Mouse (Mus musculus) kidney, postnatal 10 days (tissue): Measurements from ENCODE around the gene Gorasp1.

Source experiments
- DNase-seq: peaks from one replicate; pipeline ENCODE4 v3.0.0; 2021; ENCODE audit warnings: mixed read lengths

The Gorasp1 gene

DNA sequence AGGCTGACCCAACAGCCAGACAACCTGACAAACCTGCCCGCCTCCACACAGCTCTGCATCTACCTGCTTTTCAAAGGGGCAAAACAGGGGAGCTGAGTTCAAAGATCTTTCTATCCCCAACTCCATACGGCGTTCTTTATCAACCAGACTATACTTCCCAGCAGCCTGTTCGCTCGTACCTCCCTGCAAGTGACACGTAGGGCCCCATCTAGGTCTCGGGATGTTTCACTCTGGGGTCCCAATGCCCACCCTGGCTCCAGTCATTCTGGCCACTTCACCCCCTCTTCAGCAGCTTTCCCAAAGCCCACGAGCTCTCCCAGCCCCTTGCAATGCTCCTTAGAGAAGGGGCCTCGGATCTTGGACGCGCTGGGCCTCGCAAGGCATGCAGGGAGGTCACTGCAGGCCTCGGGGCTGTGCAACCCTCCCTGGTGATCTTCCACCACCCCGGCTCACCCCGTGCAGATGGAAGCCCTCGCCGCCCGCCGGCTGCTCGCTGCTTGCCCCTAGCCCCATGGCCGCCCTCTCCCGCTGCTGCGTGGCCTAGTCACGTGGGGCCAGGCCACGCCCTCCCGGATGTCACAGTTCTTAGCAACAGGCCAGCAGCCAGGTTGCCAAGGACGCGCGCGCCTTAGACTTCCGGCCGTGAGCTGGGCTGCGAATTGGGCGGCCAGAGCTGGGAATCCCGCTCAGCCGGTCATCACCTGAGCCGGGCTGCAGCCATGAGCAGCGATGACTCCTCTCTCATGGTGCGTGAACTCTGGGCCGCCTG is at the start of gene Gorasp1, which contains the start of gene Ttc21a:
Gene Gorasp1 (minus strand): TSS at position 561 of the 769 bp plus-strand sequence.
Gene Ttc21a (plus strand): TSS at position 602 of the 769 bp plus-strand sequence.
- DNase-seq = peak; percentile 98

DNA sequence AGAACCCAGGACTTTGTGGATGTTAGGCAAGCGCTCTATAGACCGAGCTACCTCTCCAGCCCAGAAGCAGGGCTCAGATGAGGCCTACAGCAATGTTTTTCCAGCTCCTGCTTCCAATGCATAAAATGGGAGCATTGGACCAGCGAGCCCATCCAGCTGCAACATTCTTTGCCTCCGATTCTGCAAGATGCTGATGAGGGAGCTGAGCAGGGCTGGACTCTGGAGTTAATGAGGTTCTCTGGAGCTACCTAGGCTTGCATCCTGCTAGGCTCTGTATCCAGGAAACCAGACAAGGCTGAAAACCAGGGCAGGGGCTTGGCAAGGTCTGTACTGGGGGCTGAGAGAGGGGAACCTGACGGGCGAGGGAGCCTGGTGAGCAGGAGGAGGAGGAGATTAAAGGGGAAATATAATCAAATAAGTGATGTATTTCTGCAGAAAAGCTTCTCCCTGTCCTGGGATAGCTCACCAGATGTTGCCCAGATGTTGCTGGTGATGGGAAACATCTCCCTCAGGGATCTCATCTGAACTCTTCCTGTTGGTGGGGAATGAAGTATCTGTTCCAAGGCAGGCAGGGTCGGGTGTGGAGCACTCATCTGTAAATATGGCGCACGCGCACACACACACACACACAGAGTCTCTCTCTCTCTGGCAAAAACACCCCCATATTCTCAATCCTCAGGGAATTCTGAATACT is 48.7 kb upstream of the Gorasp1 start:
- no peak for DNase-seq

DNA sequence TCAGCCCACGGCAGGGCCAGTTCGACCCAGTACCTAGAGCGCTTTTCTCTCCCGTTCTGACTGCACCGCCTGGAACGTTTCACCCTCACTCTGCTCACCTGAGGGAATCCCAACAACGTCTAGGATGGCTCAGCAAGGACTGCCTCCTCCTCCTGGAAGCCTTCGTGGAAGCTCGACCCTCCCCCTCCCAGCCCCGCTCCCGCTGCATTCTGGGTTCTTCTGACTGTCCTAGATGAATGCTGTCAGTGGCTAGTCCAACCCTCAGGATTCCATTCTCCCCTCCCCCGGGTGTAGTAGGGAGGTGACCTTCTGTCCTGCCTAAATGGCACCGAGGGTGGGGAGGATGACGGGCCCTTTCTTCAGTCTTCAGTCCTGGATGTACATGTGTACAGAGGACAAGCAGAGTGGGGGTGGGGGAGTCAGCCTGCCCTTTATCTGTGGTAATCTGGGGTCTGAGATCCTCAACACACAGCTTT is 47.2 kb upstream of the Gorasp1 start, which contains the start of gene Csrnp1:
Gene Csrnp1 (minus strand): TSS at position 123 of the 476 bp plus-strand sequence.
- DNase-seq = peak; percentile 59

DNA sequence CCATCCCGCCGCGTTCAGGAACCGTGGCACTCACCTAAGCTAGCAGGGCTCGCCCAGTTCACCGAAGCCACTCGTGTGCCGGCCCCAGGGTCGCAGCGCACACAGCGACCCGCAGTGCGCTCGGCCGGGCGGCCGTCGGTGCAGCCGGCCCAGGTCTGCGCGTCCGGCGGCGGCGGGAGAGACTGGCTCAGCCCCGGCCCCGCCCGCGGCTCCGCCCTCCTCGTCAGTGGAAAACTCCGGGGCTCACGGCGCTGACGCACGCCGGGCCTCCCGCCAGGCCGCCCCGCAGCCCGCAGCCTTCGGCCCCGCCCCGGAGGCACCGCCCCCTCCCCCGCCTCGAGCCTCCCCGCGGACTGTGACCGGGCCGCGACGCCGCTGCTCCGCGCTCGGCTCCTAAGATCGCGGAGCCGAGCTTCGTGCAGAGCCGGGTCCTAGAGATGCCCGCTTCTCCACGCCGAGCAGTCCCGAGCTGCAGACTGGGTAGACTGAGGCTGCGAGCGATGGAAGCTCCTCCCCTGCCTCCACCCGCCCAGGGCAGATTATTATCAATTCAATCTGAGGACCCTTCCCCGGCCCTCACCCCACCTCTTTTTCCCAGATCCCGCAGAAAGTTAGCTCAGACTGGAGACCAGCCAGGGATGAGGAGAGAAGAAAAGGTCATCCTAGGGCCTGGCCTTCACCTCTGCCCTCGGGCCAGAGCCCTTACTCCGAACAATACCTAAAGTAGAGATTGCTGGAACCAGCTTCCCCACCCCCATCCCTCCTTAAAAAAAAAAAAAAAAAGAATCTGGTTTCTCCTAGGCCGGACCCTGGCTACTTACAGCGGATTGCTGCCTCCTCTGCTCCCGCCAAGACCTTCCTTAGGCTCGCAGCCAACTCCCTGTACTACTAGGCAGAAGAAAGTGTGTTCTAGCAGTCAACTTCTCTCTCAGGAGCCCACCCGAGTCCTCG is 46.5 kb upstream of the Gorasp1 start:
- peak; percentile 97 for DNase-seq

DNA sequence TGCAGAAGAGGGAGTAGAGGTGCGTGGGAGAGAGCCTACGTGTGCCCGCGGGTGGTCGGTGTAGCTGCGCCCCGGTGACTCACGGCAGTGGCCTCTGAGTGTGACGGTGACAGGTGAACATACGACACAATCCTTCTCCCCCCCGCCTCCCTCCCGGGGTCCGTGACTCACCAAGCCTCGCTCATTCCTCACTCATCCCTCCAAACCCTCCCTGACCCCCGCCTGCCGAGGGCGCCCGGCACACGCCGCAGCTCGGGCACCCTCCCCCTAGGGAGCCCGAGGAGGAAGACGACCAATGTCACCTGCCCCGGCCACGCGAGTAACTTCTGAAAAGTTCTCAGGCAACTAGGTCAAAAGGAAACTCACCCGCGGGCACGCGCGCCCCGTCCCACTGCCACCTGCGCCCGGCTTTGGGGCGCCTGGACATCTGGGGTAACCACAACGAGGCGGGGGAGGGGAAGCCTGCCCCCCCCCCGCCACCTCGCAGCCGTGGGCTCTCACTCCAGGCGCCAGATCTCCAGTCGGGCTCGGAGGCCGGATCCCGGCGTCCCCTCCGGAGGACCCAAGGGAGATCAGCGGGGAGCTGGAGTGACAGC is 45.7 kb upstream of the Gorasp1 start:
- peak; percentile 63 for DNase-seq

DNA sequence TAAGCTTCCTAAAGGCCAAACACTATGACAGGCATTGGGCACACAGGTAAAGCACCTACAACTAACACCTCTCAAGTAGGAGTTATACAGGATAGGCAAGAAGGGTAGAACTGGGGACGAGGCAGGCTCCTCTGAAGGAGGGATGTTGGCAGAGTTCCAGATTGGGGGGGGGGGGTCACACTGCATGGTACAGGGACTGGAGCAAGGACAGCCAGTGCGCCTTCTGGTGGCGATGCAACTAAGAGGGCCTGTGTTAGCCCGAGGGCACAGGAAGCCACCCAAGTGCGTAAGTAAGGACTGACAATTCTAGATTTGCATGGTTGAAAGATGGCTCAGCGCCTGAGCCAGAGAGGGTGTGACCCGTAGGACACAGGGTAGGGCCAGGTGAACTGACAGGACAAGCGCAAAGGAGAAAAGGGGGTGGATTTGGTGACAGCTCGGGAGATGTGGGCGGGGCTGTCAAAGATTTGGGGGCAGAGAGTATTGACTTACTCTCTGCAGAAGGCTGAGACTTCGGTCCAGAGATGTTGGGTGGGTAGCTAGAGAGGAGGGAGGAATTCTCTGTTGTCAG is 45.0 kb upstream of the Gorasp1 start:
- peak; percentile 79 for DNase-seq

DNA sequence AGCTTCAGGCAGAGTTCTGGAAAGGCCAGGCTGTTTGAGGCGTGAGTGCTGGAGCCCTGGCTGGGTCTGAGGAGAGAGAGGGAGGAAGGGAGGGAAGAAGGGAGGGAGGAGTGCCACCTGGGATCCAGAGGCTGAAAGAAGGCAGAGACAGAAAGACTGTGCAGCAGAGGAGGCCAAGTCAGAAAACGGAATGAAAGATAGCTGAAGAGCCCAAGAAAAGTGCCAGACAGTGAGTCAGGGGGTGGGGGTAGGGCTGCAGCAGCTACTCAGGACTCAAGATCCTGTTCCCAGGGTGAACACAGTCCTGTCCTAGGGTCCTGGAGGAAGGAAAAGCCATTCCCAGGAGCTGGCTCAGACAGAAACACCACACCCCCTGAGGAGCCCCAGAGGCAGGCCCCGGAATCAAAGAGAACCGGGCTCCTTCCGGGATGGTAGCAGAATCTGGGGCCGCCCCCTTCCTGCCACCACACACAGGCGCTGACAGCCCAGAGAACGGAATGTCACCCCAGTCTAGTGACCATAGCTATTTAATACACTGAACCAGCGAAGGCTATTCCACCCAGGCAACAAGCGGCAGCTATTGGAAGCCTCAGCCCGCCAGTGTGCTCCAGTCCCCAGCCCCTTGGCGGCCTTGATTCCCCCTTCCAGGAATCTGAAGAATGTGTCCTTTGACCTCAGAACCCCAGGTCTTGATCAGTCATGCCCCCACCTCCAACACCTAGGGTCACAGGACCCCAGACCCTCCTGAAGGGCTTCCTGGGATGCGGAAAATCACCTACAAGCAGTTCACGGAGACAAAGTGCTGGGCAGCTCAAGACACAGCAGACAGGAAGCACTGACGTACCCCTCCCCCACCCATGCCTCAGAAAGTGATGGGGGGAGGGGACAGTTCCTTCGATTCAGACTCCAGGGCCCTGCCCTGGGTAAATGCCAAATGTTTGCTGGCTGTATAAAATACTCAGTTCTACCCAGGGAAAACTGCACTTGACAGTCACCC is 44.1 kb upstream of the Gorasp1 start:
- DNase-seq = peak; percentile 87

DNA sequence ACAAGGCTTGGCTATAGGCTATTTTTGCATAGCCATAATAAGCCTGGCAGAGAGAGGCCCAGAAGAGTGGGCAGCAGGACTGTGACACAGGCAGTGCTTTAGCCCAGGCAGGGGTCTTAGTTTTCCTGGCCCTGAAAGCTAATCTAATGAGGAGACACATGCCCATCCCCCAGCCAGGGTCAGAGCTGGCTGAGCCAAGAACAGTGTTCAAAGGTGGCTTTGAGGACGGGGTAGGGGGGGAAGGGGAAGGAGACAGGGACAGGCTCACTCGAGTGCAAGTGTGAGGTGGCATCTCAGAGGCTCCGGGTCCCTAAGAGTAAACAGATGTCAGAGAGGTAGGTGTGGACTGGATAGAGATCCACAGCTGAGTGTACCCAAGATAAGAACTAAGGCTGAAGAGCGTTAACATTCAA is 43.4 kb upstream of the Gorasp1 start:
- peak; percentile 72 for DNase-seq

DNA sequence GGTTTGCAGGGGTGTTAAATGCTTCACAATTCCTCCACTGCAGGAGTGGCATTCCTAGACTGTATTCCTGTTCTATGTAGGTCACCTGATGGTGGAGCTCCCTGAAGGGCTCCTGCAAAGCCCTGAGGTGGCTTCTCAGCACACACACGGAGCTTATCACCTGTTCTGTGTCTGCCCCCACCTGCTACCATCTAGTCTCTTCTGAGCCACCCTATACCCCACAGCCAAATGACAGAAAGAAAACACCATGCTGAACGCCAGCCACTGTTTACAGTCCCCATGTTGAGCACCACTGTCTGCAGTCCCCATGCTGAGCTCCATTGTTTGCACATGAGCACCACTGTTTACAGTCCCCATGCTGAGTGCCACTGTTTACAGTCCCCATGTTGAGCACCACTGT is 42.4 kb upstream of the Gorasp1 start:
- DNase-seq = no peak

DNA sequence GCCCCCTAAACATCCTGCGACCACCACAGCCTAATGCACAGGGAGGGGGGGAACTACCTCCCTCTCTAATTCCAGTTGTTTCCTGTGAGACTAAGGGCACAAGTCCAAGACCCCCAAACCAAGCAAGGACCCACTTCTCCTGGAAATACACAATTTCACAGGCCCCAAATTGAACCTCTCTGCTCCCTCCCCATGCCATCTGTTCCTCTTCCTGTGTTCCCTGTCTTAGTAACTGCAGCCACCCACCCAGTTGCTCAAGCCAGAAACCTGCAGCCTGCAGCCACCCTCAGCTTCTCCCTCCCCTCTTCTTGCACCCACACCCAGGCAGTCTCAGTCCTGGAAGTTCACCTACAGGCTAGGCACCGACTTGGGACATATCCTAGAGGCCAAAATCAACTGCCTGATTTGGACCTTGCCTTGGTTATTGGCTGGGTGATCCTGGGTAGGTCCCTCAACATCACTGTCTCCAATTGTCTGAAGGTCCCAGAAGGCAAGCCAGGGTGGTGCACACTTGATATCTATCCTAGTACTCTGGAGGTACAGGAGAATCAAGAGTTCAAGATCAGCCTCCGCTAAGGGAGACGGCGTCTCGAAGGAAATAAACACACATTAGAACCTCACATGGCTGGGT is 41.6 kb upstream of the Gorasp1 start:
- DNase-seq = no peak

DNA sequence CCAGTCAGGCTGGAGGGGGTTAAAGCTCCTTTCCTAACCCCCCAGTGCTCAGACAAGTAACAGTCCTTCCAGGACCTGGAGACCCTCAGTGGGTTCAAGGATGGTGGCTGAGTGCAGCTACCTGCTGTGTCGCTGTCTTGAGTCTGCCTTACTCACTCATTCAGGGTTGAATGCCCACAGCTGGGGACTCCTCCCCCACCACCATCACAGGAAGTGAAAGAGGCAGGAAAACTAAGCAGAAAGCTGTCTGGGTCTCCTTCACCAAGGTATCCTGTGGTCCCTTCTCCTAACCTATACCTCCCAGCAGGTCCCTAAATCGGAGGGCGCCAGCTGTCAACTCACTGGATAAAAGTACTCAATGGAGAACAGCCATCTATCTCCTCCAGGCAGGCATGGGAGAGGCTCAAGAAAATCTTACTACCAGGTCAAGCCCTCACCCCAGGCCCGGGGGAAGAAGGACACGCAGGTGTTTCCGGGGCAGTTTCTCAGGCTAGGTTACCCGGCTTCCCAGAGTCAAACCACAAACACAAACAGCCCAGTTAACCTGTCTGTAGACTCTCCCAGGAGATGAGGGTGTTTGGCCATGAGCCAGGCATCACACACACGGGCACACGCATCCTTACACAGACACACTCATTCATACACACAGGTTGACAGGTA is 40.9 kb upstream of the Gorasp1 start:
- DNase-seq = no peak

DNA sequence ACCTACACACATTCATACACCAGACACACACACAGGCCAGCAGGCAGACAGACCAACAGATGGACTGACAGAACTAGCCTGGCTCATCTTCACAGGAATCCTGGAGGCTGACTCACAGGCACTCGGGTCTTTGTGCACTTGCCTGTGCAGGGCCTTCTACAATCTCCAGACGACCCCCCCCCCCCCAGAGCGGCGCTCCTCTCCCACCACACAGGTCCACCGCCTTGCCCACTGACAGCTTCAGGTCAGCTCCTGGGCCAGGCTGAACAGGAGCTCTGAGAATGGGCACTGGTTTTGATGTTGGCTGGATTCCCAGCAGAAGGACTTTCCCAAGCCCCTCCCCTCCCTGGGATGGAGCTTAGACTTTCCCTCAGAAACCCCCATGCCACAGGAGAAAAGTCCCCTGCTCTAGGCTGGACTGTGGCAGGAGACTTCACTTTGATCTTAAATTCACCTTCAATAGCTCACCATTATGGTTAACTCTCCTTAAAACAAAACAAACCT is 40.2 kb upstream of the Gorasp1 start:
- DNase-seq = peak; percentile 60

DNA sequence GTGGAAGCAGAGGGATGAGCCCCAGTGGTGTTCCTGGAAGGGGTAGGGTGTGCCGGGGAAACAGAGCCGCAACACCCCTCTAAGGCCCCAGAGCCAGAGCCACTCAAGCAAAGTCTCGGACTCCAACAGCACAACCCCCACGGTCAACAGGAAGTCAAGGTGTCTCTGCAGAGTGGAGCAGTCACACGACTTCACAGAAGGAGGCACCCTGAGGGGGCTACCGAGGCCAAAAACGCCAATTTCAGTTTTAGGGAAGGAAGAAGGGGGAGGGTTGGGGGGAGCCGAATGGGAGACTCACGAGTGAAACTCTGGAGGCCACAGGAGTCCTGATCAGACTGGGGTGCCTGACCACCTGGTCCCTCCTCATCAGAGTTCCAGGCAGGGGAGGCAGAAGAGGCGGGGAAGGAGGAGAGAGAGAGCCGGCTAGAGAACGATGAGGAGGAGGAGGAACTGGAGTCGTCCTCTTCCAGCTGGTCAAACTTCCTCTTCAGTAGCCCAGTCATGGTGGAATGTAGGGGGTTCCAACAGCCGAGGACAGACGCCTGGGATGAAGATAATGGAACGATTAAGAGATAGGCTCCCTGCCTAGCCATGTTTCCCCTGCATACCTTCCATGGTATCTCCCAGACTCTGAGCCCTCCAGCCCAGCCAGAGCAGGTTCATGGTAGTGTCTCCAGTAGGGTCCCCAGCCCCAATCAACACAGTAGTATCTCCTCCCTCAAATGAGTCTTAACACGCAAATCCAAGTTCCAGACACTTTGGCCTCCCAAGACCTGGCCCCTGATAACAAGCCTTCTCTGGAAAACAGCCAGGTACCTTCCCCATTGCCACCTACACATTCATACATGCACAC is 39.6 kb upstream of the Gorasp1 start:
- no peak for DNase-seq

DNA sequence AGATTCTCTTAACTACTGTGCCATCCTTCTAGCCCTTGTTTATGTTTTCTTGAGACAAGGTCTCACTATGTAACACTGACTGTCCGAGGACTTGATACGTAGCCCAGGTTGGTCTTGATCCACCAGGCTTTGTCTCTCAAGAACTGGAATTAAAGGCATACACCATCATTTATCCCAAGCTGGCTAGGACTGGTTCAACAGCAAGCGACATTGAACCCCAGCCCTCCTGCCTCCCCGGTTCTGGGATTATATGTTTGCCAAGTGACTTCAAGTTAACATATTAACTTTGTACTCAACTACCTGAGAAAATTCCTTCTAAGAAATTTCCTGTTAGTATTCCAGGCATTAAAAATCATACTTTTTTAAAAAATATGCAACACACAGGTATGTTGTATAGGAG is 37.9 kb upstream of the Gorasp1 start:
- no peak for DNase-seq

DNA sequence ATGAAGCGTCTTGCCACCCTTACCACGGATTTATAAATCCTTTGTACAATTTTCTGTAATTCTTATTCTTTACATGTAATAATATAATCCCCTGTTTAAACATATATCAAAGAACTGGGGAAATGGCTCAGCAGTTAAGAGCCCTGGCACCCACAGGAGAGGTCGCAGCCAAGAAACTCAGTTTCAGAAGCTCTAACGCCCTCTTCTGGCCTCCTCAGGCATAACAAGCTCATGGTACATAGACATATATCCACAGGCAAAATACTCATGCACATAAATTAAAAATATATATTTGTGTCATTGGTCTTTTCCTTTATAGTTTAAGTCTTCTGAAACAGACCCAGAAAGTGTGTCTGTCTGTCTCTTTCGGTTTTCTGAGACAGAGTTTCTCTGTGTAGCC is 37.2 kb upstream of the Gorasp1 start:
- no peak for DNase-seq

DNA sequence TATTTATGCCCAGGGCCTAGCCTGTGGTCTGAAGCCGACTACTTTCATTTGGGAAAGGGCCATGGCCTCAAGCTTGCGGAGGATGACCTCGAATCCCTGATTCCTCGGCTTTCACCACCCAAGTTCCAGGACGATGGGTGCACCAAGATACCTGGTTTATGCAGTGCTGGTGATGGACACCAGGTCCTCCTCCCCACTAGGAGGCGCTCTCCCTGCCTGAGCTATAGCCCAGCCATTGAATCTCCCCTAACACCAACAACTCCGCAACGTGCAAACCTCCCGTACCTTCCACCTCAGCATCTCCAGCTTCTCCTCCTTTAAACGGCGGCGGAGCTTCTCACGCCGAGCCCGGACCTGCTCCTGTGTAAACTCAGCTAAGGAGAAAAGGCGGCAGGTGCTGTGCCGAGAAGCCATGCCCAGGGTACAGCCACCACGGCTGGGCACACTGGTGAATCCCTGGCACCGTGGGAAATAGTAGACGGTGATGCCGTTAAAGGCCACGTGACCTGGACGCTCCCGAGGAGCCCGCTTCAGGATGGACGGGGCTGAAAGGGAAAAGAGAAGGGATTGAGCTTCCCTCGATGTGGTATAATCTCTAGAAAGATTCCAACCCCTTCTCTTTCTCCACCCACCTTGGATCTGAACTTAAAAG is 36.6 kb upstream of the Gorasp1 start:
- no peak for DNase-seq

DNA sequence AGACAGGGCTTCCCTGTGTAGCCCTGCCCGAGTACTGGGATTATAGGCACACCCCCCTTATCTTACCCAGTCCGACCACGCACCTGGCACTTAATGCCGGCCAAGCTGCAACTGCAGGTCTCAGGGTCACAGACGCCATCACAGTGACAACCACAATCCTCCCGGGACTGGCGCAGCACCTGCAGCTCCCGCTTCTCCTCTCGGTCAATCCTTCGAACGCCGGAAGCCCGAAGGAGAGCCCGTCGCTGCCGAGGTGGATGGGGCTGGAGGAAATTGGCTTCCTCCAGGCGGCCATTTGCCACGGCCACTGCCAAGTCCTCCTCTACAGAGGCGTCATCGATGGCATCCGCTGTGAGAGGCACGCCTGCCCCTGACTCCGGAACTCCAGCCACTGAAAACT is 35.9 kb upstream of the Gorasp1 start:
- no peak for DNase-seq

DNA sequence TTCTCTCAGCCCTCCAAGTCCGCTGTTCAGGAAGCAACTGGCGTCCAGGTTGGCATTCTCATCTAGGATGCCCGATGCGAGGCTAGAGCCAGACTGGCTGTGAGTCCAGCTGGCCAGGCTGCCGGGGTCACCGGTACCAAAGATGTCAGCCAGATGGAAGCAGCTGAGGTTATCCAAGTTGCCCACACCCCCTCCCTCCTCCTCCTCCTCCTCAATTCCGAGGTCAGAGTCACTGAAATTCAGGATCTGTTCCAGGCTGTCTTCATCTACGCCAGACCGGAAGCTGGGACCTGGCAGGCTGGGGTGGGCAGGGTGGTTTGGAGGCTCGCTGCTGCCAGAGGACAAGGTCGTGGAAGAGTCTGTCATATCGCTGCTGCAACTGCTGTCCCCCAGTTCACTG is 35.2 kb upstream of the Gorasp1 start:
- DNase-seq = no peak
